Mouse (Mus musculus): ENCODE results near the gene Mpst. TPM values are rescaled to one million over a fixed set of nuclear protein-coding genes. Genes with fewer than 3 reads are reported as not detected.

The Mpst gene
- total RNA-seq, 2 experiments from 2014 or later, result 50.5 to 55.2 TPM

Other genes with a start within 250 kb of the Mpst start
- gene Ift27, start 232.3 kb upstream of the Mpst start, total RNA-seq (2021), result 10 to 100 TPM; 28.3 to 31.0 TPM
- 1 to 10 TPM; 6.6 to 6.9 TPM for gene Pvalb, start 200.0 kb upstream of the Mpst start, total RNA-seq (2021)
- 1 to 10 TPM in 1 of 2 experiments, under 1 TPM in 1; 0.41 to 1.0 TPM for gene Ncf4, start 161.6 kb upstream of the Mpst start, total RNA-seq (2021)
- 1 to 10 TPM; 2.1 to 3.0 TPM for gene Csf2rb2, start 100.7 kb upstream of the Mpst start, total RNA-seq (2021)
- 1 to 10 TPM; 1.5 to 2.4 TPM for gene Csf2rb, start 80.7 kb upstream of the Mpst start, total RNA-seq (2021)
- gene Tex33, start 10.5 kb upstream of the Mpst start, total RNA-seq (2021), result under 1 TPM in 1 of 2 experiments, not detected in 1; 0.49 TPM
- gene Tst, start 509 bp upstream of the Mpst start, total RNA-seq (2021), result 10 to 100 TPM; 43.7 to 55.4 TPM
- 100 to 1,000 TPM; 208 to 216 TPM for gene Kctd17, start 22.1 kb downstream of the Mpst start, total RNA-seq (2021)
- gene Tmprss6, start 62.2 kb downstream of the Mpst start, total RNA-seq (2021), result not detected
- gene Il2rb, start 88.9 kb downstream of the Mpst start, total RNA-seq (2021), result under 1 TPM in 1 of 2 experiments, not detected in 1; 0.11 TPM
- gene C1qtnf6, start 125.0 kb downstream of the Mpst start, total RNA-seq (2021), result 10 to 100 TPM; 17.4 to 19.4 TPM
- 10 to 100 TPM; 15.7 to 15.8 TPM for gene Sstr3, start 138.3 kb downstream of the Mpst start, total RNA-seq (2021)
- 1 to 10 TPM; 3.6 to 3.7 TPM for gene Rac2, start 166.4 kb downstream of the Mpst start, total RNA-seq (2021)
- 10 to 100 TPM; 13.8 to 15.2 TPM for gene Cyth4, start 190.6 kb downstream of the Mpst start, total RNA-seq (2021)

Measured in layer of hippocampus, postnatal 10 days (tissue).